Mouse (Mus musculus) midbrain, embryonic 13.5 days (tissue): ENCODE measurements around the gene Lpp. TPM values are rescaled to one million over a fixed set of nuclear protein-coding genes. Genes with fewer than 3 reads are reported as not detected.

ENCODE experiments used
- ATAC-seq: fragments of 200-750 bp; cut with Nextera tagmentation; 2 replicates; pipeline ENCODE4 v1.8.0; 2017; ENCODE audit warnings: mild to moderate bottlenecking, moderate TSS enrichment, moderate library complexity
- H3K27ac ChIP-seq: fragments of 300-500 bp; sonication (generic); 2 replicates; pipeline ENCODE4 v1.5.1; 2015; ENCODE audit warnings: inconsistent platforms, mild to moderate bottlenecking, moderate library complexity
- H3K27me3 ChIP-seq: fragments of 300-500 bp; sonication (generic); 2 replicates; pipeline ENCODE4 v1.6.1; 2015; ENCODE audit warnings: mild to moderate bottlenecking, inconsistent platforms
- H3K36me3 ChIP-seq: fragments of 300-500 bp; sonication (generic); 2 replicates; pipeline ENCODE4 v1.6.1; 2015; ENCODE audit warnings: mild to moderate bottlenecking, inconsistent platforms
- H3K4me1 ChIP-seq: fragments of 300-500 bp; sonication (generic); replicated peaks from 2 replicates; pipeline ENCODE4 v1.6.1; 2015; ENCODE audit warnings: inconsistent platforms
- H3K4me2 ChIP-seq: fragments of 300-500 bp; sonication (generic); replicated peaks from 2 replicates; pipeline ENCODE4 v1.6.1; 2015; ENCODE audit warnings: moderate library complexity, mild to moderate bottlenecking, inconsistent platforms
- H3K4me3 ChIP-seq: fragments of 300-500 bp; sonication (generic); replicated peaks from 2 replicates; pipeline ENCODE4 v1.5.1; 2015; ENCODE audit warnings: mild to moderate bottlenecking, inconsistent platforms
- H3K9ac ChIP-seq: fragments of 300-500 bp; sonication (generic); replicated peaks from 2 replicates; pipeline ENCODE4 v1.6.1; 2015; ENCODE audit warnings: mild to moderate bottlenecking, inconsistent platforms
- H3K9me3 ChIP-seq: fragments of 300-500 bp; sonication (generic); 2 replicates; pipeline ENCODE4 v1.6.1; 2016; ENCODE audit warnings: mild to moderate bottlenecking, inconsistent platforms
- WGBS: fragments of 180-500 bp; shearing (Covaris S2); methylation state at CpG from one replicate; pipeline ENCODE4 v1.1.7; 2015; 5-methylcytosine and 5-hydroxymethylcytosine counted together
- polyA plus RNA-seq: library from polyadenylated mRNA; unstranded; fragments of >200 nt; fragmentation: Nextera tagmentation; extraction: Ambion mirVana; gene quantifications from 2 replicates; pipeline ENCODE4 v1.2.1, GENCODE M21; 2015

Gene Lpp
- polyA plus RNA-seq, 1 experiment from 2014 or later: 9.0 TPM

GRCm38 (mm10) chr16:24948091-24948690, 554.9 kb downstream of the Lpp start:
- Histone ChIP-seq H3K27me3 (no peaks in the 10 kb centered on the region), H3K27ac (no peak overlapping the region), H3K4me3 (no peak overlapping the region), H3K36me3 (no peaks in the 10 kb centered on the region), H3K4me1 (peaks cover 15% of the 10 kb centered on the region), H3K4me2 (no peak overlapping the region), H3K9me3 (no peaks in the 10 kb centered on the region), H3K9ac (no peak overlapping the region)
- no peak for ATAC-seq
- 67% methylated on average over 3 of the region's 3 CpGs for WGBS

DNA sequence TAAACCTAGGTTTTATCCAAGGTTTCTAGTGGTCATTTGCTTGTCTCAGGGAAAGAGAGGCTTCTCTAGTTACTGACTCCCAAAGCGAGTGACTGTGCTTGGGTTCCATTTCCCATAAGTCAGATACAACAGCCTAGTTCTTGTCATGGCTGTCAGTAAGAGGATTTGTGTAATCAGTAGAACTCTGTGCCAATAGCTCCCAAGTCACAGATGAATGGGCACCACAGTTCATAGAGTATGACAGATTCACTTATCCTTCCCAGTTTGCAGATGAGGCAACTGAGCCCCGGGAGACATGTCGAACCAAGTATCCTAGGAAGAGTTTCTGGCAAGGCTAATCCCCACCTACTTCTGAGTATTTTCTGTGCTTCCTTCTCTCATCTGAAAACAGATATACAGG, 556.0 kb downstream of the Lpp start:
- no peak overlapping the region for H3K4me2 ChIP-seq
- H3K4me1 ChIP-seq: peaks cover 9% of the 10 kb centered on the region; the same call in 1 of the 2 replicates
- no peak overlapping the region for H3K27ac ChIP-seq
- no peaks in the 10 kb centered on the region for H3K9me3 ChIP-seq
- H3K36me3 ChIP-seq: no peaks in the 10 kb centered on the region
- 85% methylated on average over 3 of the region's 3 CpGs for WGBS
- no peaks in the 10 kb centered on the region for H3K27me3 ChIP-seq
- no peak overlapping the region for H3K9ac ChIP-seq
- no peak for ATAC-seq
- H3K4me3 ChIP-seq: no peak overlapping the region

DNA sequence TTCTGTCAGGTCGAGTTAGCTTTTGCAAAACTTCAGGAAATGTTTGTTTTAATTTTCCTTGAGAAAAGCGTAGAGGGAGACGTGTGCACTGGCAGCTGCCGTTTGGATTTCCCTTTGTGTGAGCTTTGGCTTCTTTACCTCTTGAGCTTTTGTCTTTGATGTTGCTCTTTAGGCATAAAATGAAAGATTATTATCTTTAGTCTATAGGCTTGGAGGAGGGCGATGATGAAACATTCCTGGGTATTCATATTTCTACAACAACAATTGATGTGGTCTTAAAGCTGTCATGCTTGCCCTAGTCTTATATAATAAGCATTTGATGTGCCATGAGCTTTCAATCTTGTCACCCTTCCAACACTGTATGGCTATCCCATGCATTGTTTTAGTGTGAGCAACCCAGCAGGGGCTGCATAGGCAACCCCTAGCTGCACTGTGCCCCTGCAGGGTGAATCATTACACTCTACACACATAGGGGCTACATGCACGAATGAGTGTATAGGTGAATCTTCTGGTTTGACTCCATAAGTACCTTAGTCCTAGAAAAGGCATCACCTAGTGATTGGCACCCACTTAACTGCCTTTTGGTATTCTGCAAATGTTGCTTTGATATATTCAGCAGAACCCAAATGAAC, 556.9 kb downstream of the Lpp start:
- Histone ChIP-seq H3K27me3 (no peaks in the 10 kb centered on the region), H3K9ac (no peak overlapping the region), H3K4me3 (no peak overlapping the region), H3K27ac (no peak overlapping the region), H3K4me1 (peaks cover 9% of the 10 kb centered on the region; the same call in 1 of the 2 replicates), H3K4me2 (no peak overlapping the region), H3K36me3 (no peaks in the 10 kb centered on the region), H3K9me3 (no peaks in the 10 kb centered on the region)
- WGBS: 44% methylated on average over 6 of the region's 6 CpGs
- 0 out of 2 replicates have a peak, but pooled peaks have one; percentile 58 for ATAC-seq

GRCm38 (mm10) chr16:24951909-24952308, 558.6 kb downstream of the Lpp start:
- ATAC-seq: no peak
- H3K27me3 ChIP-seq: no peaks in the 10 kb centered on the region
- 81% methylated on average over 5 of the region's 5 CpGs for WGBS
- no peak overlapping the region for H3K27ac ChIP-seq
- H3K36me3 ChIP-seq: no peaks in the 10 kb centered on the region
- no peak overlapping the region for H3K9ac ChIP-seq
- no peak overlapping the region for H3K4me3 ChIP-seq
- peaks cover 9% of the 10 kb centered on the region; the same call in 1 of the 2 replicates for H3K4me1 ChIP-seq
- no peak overlapping the region for H3K4me2 ChIP-seq
- H3K9me3 ChIP-seq: no peaks in the 10 kb centered on the region

GRCm38 (mm10) chr16:24955054-24955453, 561.7 kb downstream of the Lpp start:
- Histone ChIP-seq H3K27ac (no peak overlapping the region), H3K36me3 (no peaks in the 10 kb centered on the region), H3K4me1 (peaks cover 9% of the 10 kb centered on the region; the same call in 1 of the 2 replicates), H3K27me3 (no peaks in the 10 kb centered on the region), H3K4me3 (no peak overlapping the region), H3K9ac (no peak overlapping the region), H3K9me3 (no peaks in the 10 kb centered on the region), H3K4me2 (no peak overlapping the region)
- 76% methylated on average over 7 of the region's 7 CpGs for WGBS
- no peak for ATAC-seq

GRCm38 (mm10) chr16:24958661-24959060, 565.4 kb downstream of the Lpp start:
- Histone ChIP-seq H3K4me1 (no peaks in the 10 kb centered on the region; the same call in 1 of the 2 replicates), H3K4me3 (no peak overlapping the region), H3K9ac (no peak overlapping the region), H3K27me3 (no peaks in the 10 kb centered on the region), H3K27ac (no peak overlapping the region), H3K4me2 (no peak overlapping the region), H3K9me3 (no peaks in the 10 kb centered on the region), H3K36me3 (no peaks in the 10 kb centered on the region)
- ATAC-seq: no peak
- 97% methylated on average over 1 of the region's 1 CpGs for WGBS

DNA sequence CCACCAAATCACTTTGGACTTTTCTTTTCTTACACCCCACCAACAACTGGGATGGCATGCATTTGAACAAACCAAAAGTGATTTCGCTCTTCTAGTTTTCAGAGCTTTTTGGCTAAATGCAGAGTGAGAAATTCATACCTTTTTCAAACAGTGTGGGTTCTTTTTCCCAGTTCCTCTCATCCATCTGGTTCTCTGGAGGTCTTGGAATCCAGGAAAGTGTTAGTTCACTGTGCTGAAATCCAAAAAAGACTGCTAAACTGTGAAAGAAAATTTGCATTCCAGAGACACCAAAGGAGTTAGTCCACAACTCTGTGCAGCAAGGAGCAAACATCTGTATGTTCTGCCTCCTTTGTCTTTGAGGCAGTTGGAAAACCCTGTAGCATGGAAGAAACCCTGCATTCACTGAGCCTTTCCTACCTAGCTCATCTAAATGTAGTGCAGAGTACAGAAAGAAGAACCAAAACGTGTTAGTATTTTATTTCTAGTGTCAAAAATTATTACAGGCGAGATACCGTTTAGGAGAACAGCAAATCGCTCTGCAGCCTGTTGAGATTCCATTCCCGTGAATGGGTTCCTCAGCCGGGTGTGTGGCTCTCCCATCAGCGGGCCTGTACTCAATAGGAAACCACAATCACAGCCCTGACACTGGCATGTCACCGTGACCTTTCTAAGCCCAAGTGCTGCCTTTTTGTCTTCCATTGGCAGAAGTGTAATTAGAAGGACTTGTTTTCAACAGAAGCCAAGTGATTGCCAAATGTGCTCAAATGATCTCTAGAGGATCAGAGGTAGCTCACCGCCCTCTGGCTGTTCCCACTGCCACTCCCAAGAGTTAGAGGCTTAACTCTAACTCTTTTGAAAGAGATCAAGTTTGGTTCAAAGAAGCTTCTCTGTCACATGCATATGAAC, 567.8 kb downstream of the Lpp start:
- no peak overlapping the region for H3K4me2 ChIP-seq
- no peak overlapping the region for H3K4me3 ChIP-seq
- H3K9me3 ChIP-seq: no peaks in the 10 kb centered on the region
- no peaks in the 10 kb centered on the region; the same call in 1 of the 2 replicates for H3K4me1 ChIP-seq
- no peaks in the 10 kb centered on the region for H3K36me3 ChIP-seq
- ATAC-seq: no peak
- H3K27ac ChIP-seq: no peak overlapping the region
- H3K27me3 ChIP-seq: no peaks in the 10 kb centered on the region
- no peak overlapping the region for H3K9ac ChIP-seq
- WGBS: 74% methylated on average over 10 of the region's 10 CpGs

DNA sequence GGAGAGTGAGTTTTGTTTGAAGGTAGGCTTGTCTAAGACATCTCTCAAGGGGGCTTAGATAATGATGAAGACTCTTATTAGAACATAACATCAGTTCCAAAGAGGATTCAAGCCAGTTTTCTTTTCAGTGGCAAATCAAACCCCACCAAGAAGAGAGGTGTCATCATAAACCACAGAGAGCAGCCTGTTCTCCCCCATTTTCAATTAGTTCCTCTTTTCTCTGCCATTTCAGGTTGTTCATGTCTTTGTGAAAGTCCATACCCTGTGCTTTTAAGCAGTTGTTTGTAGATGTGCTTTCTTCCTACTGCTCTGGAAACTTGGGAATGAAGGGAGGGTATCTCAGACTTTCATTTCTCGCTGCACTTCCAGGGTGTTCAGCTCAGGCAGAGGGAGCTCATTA, 571.0 kb downstream of the Lpp start:
- Histone ChIP-seq H3K36me3 (no peaks in the 10 kb centered on the region), H3K9ac (no peak overlapping the region), H3K4me3 (no peak overlapping the region), H3K4me2 (no peak overlapping the region), H3K27ac (no peak overlapping the region), H3K4me1 (no peaks in the 10 kb centered on the region; the same call in 1 of the 2 replicates), H3K27me3 (no peaks in the 10 kb centered on the region), H3K9me3 (no peaks in the 10 kb centered on the region)
- 83% methylated on average over 1 of the region's 1 CpGs for WGBS
- no peak for ATAC-seq

GRCm38 (mm10) chr16:24965091-24965490, 571.8 kb downstream of the Lpp start:
- Histone ChIP-seq H3K4me3 (no peak overlapping the region), H3K36me3 (no peaks in the 10 kb centered on the region), H3K4me2 (no peak overlapping the region), H3K27me3 (no peaks in the 10 kb centered on the region), H3K27ac (no peak overlapping the region), H3K4me1 (no peaks in the 10 kb centered on the region; the same call in 1 of the 2 replicates), H3K9me3 (no peaks in the 10 kb centered on the region), H3K9ac (no peak overlapping the region)
- no peak for ATAC-seq
- 74% methylated on average over 4 of the region's 4 CpGs for WGBS

- ATAC-seq: no peak
- 89% methylated on average over 9 of the region's 9 CpGs for WGBS
Observed at GRCm38 (mm10) chr16:24966460-24966859, 573.2 kb downstream of the Lpp start.

DNA sequence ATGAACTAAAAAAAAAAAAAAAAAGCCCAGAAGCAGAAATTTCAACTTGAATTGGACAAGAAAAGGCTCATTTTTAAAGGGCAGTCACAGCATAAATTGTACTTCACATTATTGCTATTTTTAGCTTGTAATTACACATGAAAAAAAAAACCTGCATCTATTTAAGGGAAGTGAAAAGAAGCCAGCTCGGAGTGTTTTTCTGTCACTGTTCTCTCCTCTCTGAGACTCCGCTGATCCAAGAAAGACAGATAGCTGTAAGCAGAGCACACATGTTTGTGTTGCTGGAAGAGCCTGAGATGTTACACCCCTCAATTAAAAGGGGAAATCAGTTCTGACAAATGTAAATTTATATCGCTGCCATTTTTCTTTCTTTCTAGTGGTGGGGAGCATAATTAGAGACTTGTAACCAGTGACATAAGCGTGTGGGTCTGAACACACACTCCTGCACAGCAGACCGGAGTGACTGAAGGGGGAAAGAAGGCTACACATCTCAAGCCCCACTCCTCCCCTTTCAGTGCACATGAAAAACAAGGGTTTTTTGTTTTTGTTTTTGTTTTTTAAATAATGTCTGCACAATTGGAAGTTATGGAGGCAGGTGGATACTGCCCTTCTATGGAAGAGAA, 579.8 kb downstream of the Lpp start:
- Histone ChIP-seq H3K27ac (no peak overlapping the region), H3K4me1 (no peaks in the 10 kb centered on the region), H3K36me3 (no peaks in the 10 kb centered on the region), H3K9ac (no peak overlapping the region), H3K4me2 (no peak overlapping the region), H3K4me3 (no peak overlapping the region), H3K27me3 (no peaks in the 10 kb centered on the region), H3K9me3 (no peaks in the 10 kb centered on the region)
- WGBS: 76% methylated on average over 5 of the region's 5 CpGs
- ATAC-seq: no peak

More at GRCm38 (mm10) chr16:24966460-24966859, 573.2 kb downstream of the Lpp start:
- H3K36me3 ChIP-seq: no peaks in the 10 kb centered on the region
- H3K4me3 ChIP-seq: no peak overlapping the region
- H3K4me2 ChIP-seq: no peak overlapping the region
- H3K9me3 ChIP-seq: no peaks in the 10 kb centered on the region
- H3K27ac ChIP-seq: no peak overlapping the region
- no peaks in the 10 kb centered on the region for H3K27me3 ChIP-seq
- no peak overlapping the region for H3K9ac ChIP-seq
- H3K4me1 ChIP-seq: no peaks in the 10 kb centered on the region

DNA sequence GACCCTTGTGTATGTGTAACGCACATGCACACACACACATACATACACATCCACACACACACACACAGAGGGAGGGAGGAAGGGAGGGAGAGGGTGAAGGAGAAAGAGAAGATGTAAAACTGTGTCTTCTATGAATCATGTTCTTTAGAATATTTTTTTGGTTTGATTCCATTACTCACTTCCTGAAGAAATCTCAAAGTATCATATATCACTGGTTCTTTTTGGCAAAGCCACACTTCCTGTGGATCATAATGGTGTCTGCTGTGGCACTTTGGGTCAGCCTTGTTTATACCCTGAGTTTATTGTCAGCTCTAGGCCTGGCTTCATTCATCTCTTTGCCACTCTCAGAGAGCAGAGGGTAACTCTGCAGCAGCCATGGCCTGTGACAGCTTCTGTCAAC, 584.5 kb downstream of the Lpp start:
- 81% methylated on average over 1 of the region's 1 CpGs for WGBS
- Histone ChIP-seq H3K27me3 (no peaks in the 10 kb centered on the region), H3K4me2 (no peak overlapping the region), H3K9me3 (no peaks in the 10 kb centered on the region), H3K4me3 (no peak overlapping the region), H3K4me1 (no peaks in the 10 kb centered on the region), H3K36me3 (no peaks in the 10 kb centered on the region), H3K9ac (no peak overlapping the region), H3K27ac (no peak overlapping the region)
- ATAC-seq: no peak
